Mouse (Mus musculus) left cerebral cortex, adult 2 months (tissue): ENCODE measurements around the gene Pnpla3. TPM values are rescaled to one million over a fixed set of nuclear protein-coding genes. Genes with fewer than 3 reads are reported as not detected.

Experiments used
- DNase-seq, 2 experiments: peaks; one replicate each; pipeline ENCODE4 v3.0.0; 2021 to 2022; ENCODE audit warnings: low spot score in 2 of 2, mixed read lengths in 1 of 2; ENCODE audit errors: extremely low spot score in 1 of 2
- H3K27ac ChIP-seq: fragments of 200-600 bp; 2 replicates; pipeline ENCODE4 v1.8.1; 2022
- H3K4me3 ChIP-seq: fragments of 200-600 bp; 2 replicates; pipeline ENCODE4 v1.8.1; 2022
- CTCF ChIP-seq: fragments of 200-600 bp; IDR thresholded peaks from 2 replicates; pipeline ENCODE4 v1.8.1; 2022; ENCODE audit warnings: antibody characterized with exemption, mild to moderate bottlenecking, moderate library complexity
- intact Hi-C: fragments of 180-260 bp; cut with DNase I; formaldehyde crosslinking; loops from one replicate; pipeline ENCODE4 v1.15.1; 2025
- total RNA-seq, 2 experiments: library from RNA; stranded (reverse); gene quantifications; 2 replicates each; pipeline ENCODE4 v1.2.3; 2021

Pnpla3 gene
- total RNA-seq, 2 experiments from 2014 or later: 10.9 to 12.0 TPM

GRCm38 (mm10) chr15:84182000-84182399 lies 14.4 kb downstream of the Pnpla3 start:
- Histone ChIP-seq H3K27ac (no peak overlapping the region), H3K4me3 (no peak overlapping the region)
- TF ChIP-seq CTCF: no peak
- DNase-seq: no peak
- intact Hi-C loops: no loop called here

DNA sequence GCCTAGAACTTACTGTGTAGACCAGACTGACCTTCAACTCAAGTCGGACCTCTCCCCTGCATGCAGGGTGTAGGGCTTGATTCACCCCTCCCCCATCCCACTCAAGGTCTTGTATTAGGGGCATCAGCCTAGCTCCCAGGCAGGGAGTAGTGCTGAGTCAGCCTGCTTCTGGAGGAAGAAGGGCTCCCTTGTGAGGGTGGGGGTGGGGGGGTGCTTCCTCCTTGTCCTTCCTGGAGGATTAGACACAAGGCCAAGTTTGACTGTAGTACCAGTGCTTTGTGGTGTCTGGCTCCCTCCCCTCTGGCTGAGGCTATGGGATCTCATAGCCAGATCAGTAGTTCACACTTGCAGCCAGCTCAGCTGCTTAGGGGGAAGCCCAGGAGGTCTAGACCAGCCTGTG lies 16.3 kb downstream of the Pnpla3 start:
- TF ChIP-seq CTCF: no peak
- no peak overlapping the region for H3K27ac ChIP-seq
- H3K4me3 ChIP-seq: no peak overlapping the region
- intact Hi-C loops: no loop called here
- no peak for DNase-seq

DNA sequence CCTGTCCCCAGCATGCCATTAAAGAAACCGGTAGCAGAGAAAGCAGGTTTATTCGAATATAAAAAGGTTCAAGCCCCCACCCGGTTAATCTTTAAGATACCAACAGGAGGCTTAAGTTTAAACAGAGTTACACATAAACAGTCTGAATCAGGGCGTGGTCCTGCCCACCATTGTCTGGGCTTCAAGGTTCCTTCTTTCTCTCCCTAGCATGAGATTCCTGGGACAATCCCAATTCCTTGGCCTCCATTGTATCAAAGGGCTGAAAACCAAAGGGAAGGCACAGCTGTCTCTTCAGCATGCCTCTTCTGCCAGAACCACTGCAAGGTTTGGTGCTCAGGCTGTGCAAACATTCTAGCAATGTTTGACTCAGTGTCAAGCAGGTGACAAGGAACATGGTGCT lies 18.6 kb downstream of the Pnpla3 start:
- H3K27ac ChIP-seq: no peak overlapping the region
- no peak overlapping the region for H3K4me3 ChIP-seq
- DNase-seq: no peak
- intact Hi-C loops: no loop called here
- no peak for TF ChIP-seq CTCF

GRCm38 (mm10) chr15:84188887-84189530 lies 21.4 kb downstream of the Pnpla3 start:
- Histone ChIP-seq H3K27ac (no peak overlapping the region), H3K4me3 (no peak overlapping the region)
- DNase-seq: no peak
- TF ChIP-seq CTCF: no peak
- intact Hi-C loops: no loop called here

GRCm38 (mm10) chr15:84189881-84190280 lies 22.2 kb downstream of the Pnpla3 start:
- Histone ChIP-seq H3K4me3 (no peak overlapping the region), H3K27ac (no peak overlapping the region)
- TF ChIP-seq CTCF: no peak
- intact Hi-C loops: no loop called here
- DNase-seq: no peak

DNA sequence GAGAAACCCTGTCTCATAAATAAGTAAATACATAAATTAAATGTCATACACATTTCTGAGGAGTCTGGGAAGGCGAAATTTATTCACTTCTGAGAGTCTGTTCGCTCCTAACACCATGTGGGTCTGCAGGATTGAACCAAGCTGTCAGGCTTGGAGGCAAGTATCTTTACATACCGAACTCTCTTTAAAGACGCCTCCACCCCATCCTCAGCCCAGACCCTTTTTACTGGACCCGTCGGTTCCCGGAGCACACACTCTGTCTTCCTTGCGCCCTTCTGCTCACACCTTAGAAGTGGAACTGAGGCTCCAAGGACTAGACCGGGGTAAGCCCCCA lies 24.1 kb downstream of the Pnpla3 start:
- H3K4me3 ChIP-seq: peak overlapping the region; percentile 79
- H3K27ac ChIP-seq: peak overlapping the region; percentile 95
- no peak for DNase-seq
- TF ChIP-seq CTCF: no peak
- intact Hi-C loops: no loop called here

DNA sequence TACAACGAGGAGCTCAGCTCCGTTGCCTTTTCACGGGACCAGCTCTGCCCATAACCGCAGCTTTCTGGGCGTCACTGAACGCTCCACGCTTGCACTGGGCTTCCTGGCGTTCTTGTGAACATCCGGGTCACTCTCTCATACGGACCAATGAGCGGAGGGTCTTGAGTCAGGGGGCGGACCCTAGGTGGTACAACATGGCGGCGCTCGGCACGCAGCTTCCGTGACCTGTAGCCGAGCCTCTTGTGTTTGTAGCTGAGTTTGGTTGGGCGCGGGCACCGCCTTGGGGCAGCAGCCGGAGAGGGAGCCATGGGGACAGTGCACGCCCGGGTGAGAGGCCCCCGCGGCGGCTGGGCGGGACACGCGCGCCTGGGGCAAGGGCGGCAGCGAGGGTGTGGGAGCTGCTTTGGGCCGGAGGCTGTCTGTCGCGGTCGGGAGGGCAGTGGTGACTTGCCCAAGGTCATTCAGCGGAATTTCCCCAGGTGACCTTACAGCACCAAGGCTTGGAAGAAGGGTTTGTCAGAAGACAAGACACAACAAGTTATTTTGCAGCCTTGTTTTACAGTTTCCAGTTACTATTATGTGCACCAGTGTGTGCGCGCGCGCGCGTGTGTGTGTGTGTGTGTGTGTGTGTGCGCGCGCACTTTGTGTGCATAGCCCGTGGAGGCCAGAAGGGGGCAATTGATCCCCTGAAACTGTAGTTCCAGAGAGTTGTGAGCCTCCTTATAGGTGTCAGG lies 24.6 kb downstream of the Pnpla3 start, which contains the start of gene Samm50:
Samm50 (plus strand) TSS at position 184 of the 734 bp plus-strand sequence.
- no peak; the same call in none of the 2 replicates for TF ChIP-seq CTCF
- Histone ChIP-seq H3K4me3 (peak within 1 kb of the TSS; percentile 79), H3K27ac (peak within 1 kb of the TSS; percentile 95)
- peak; percentile 89 to 90 for DNase-seq
- intact Hi-C loops: no loop called here

- no peak for TF ChIP-seq CTCF
- DNase-seq: no peak
- Histone ChIP-seq H3K27ac (no peak overlapping the region), H3K4me3 (no peak overlapping the region)
- intact Hi-C loops: no loop called here
Observed at GRCm38 (mm10) chr15:84196486-84197165, 29.0 kb downstream of the Pnpla3 start.

- no peak overlapping the region for H3K4me3 ChIP-seq
- DNase-seq: no peak
- intact Hi-C loops: no loop called here
- H3K27ac ChIP-seq: no peak overlapping the region
- no peak for TF ChIP-seq CTCF
Observed at GRCm38 (mm10) chr15:84207327-84207726, 39.7 kb downstream of the Pnpla3 start.

- H3K27ac ChIP-seq: peak overlapping the region; percentile 36
- TF ChIP-seq CTCF: no peak
- intact Hi-C loops: loop anchor here (5.0 kb wide), 1 partner anchor 403 kb away; no protein-coding TSS in a partner anchor
- no peak overlapping the region for H3K4me3 ChIP-seq
- no peak for DNase-seq
Observed at GRCm38 (mm10) chr15:84209517-84210412, 42.1 kb downstream of the Pnpla3 start.

- intact Hi-C loops: loop anchor here (5.0 kb wide), 1 partner anchor 402 kb away; no protein-coding TSS in a partner anchor
- DNase-seq: no peak
- Histone ChIP-seq H3K27ac (peak overlapping the region; percentile 36; the same call in 1 of the 2 replicates), H3K4me3 (no peak overlapping the region)
- no peak for TF ChIP-seq CTCF
Observed at GRCm38 (mm10) chr15:84210461-84210860, 42.8 kb downstream of the Pnpla3 start.
